Mouse (Mus musculus) brain, embryonic 14.5 days (tissue): ENCODE results near the gene Slc25a5.

Experiments used
- CTCF ChIP-seq: fragments of 200-500 bp; IDR thresholded peaks from 2 replicates; pipeline ENCODE4 v1.5.1; 2012; ENCODE audit warnings: inconsistent platforms, mild to moderate bottlenecking, moderate library complexity, borderline replicate concordance; ENCODE audit not compliant: insufficient read depth, insufficient read length; ENCODE audit errors: extremely low read depth
- POLR2A ChIP-seq: fragments of 200-500 bp; IDR thresholded peaks from 2 replicates; pipeline ENCODE4 v1.6.1; 2012; ENCODE audit warnings: mild to moderate bottlenecking, inconsistent platforms, borderline replicate concordance; ENCODE audit not compliant: poor library complexity, insufficient read depth, insufficient read length, severe bottlenecking; ENCODE audit errors: extremely low read depth

- TF ChIP-seq POLR2A (no peak), CTCF (no peak)
Observed at GRCm38 (mm10) chrX:36825032-36825431, 29.6 kb downstream of the Slc25a5 start.
